Mouse (Mus musculus): ENCODE results near the gene Defb28. TPM values are rescaled to one million over a fixed set of nuclear protein-coding genes. Genes with fewer than 3 reads are reported as not detected.

Defb28 gene
- polyA plus RNA-seq, 1 experiment: not detected

DNA sequence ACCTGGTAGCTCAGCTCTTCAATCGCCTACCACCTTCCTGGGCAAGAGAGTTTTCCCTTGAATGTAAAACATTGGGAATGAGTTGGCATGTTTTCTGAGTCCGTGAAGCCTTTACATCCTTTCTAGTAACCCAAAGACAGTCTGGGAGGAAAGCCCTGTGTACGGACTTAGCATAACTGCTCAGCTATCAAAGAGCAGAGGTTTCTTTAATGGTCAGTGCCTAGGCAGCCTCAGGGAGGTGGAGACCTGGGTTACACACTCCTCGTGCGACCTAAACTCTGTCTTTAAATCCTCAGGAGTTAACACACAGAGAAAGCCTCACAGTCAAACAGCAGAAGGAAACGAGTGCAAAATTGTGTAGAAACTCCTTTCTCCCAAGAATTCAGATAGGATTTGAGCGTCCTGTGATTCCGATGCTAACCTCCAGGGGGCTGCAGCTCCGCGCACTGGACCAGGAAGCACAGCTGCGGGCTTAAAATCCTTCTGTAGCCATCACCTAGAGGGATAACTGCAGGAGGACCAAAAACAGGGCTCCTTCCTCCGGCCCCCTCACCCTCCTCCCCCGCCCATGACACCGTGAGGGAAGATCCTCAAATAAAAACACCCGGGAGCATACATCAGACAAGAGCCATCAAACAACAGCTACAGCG is 35.8 kb downstream of the Defb28 start:
- DNase-seq (ENCODE audit: extremely low spot score in 1 of 2, low spot score in 1 of 2): peak; percentile 20 to 85

DNA sequence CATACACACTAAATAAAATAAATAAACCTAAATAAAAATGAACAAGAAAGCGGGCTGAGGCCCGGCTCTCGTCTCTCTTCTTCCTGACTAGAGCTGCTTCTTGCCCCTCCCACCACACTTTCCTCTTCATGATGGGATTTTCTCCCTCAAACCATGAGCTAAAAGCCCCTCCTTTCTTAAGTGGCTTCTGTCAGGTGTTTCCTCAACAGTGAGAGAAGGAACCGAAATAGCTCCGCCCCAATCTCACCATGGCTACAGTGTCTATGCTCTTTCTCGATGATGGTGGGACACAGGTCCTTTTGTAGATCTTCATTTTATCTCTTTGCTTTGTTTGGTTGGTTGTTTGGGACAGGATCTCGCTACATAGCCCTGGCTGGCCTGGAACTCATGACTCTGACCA is 38.6 kb downstream of the Defb28 start:
- no peak for DNase-seq (ENCODE audit: extremely low spot score in 1 of 2, low spot score in 1 of 2)

DNA sequence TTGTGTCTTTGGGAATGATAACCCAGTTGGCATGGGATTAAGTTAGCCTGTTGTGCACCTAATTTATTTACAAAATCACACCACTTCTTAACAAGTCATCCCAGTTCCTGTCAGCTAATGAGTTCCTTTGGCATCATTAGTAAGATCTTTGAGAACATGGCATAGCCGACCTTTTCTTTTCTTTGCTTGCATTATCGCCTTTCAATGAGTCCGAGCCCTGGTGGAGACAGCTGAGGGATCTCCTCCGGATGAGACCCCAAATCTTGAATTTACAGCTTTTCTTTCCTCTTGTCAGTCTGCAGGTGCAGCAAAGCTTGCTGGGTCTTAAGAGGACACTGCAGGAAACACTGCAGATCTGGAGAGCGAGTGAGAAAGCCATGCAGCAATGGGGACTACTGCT is 51.0 kb downstream of the Defb28 start, which contains the start of gene Gm17416:
Gene Gm17416 (plus strand): TSS at position 301 of the 400 bp plus-strand sequence.
- no peak for DNase-seq (ENCODE audit: extremely low spot score in 1 of 2, low spot score in 1 of 2)

DNA sequence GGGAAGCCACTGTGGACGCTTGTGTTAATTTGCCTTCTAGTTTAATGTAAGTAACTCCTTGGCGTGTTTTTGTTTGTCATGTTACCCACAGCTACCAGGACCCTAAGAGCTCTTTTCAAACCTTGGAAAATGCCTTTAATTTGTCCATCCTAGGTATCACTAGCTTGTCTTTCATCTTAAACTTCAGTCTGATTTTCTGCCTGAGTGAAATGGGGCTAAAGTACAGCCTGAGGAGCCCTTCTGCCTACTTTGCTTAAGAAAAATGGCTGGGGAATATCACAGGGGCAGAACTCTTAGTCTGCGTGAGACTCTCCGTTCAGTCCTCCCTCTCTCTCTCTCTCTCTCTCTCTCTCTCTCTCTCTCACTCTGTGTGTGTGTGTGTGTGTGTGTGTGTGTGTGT is 51.8 kb downstream of the Defb28 start:
- DNase-seq (ENCODE audit: extremely low spot score in 1 of 2, low spot score in 1 of 2): no peak

DNA sequence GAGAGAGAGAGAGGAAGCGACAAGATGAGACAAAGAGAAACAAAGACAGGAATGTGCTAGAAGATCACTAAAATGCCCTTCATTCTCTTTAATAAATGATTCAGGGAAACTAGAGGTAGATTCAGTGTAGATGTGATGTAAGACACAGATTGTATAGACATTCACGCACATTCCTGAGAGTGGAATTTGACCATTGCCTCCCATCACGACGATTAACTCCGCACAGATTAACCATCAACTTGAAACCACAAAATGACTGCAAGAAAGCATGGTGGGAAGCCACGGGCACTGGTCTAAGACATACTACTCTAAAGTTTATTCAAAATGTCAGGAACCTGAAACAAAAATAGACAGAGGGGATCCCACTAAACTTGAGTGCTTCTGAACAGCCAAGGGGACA is 52.3 kb downstream of the Defb28 start:
- no peak for DNase-seq (ENCODE audit: extremely low spot score in 1 of 2, low spot score in 1 of 2)

Other genes starting within 250 kb of the Defb28 start
- 40.5 and 42.7 TPM in 2 replicates for gene Tbc1d20, start 224.4 kb upstream of the Defb28 start, polyA plus RNA-seq (2012; rRNA removed)
- gene Rbck1, start 185.6 kb upstream of the Defb28 start, polyA plus RNA-seq (2012; rRNA removed): 209 and 246 TPM in 2 replicates
- 0.48 and 0.52 TPM in 2 replicates for gene Trib3, start 174.2 kb upstream of the Defb28 start, polyA plus RNA-seq (2012; rRNA removed)
- 99.0 and 113 TPM in 2 replicates for gene Nrsn2, start 141.6 kb upstream of the Defb28 start, polyA plus RNA-seq (2012; rRNA removed)
- 22.7 and 23.4 TPM in 2 replicates for gene Sox12, start 120.2 kb upstream of the Defb28 start, polyA plus RNA-seq (2012; rRNA removed)
- gene Zcchc3, start 103.2 kb upstream of the Defb28 start, polyA plus RNA-seq (2012; rRNA removed): 9.2 and 9.7 TPM in 2 replicates
- gene 6820408C15Rik, start 102.7 kb upstream of the Defb28 start, polyA plus RNA-seq (2012; rRNA removed): 4.4 and 4.5 TPM in 2 replicates
- gene Defb23, start 53.6 kb upstream of the Defb28 start, polyA plus RNA-seq (2012; rRNA removed): not detected in 2 replicates
- gene Defb20, start 41.2 kb upstream of the Defb28 start, polyA plus RNA-seq (2012; rRNA removed): 0.20 TPM in 1 of 2 replicates, not detected in the other
- gene Defb22, start 28.1 kb upstream of the Defb28 start, polyA plus RNA-seq (2012; rRNA removed): not detected in 2 replicates
- gene Defb26, start 6.6 kb upstream of the Defb28 start, polyA plus RNA-seq (2012; rRNA removed): not detected in 2 replicates
- not detected in 2 replicates for gene Defb29, start 21.8 kb downstream of the Defb28 start, polyA plus RNA-seq (2012; rRNA removed)
- not detected in 2 replicates for gene Gm17416, start 51.1 kb downstream of the Defb28 start, polyA plus RNA-seq (2012; rRNA removed)
- gene Defb21, start 54.5 kb downstream of the Defb28 start, polyA plus RNA-seq (2012; rRNA removed): not detected in 2 replicates
- not detected in 2 replicates for gene Defb19, start 62.1 kb downstream of the Defb28 start, polyA plus RNA-seq (2012; rRNA removed)
- not detected in 2 replicates for gene Defb45, start 81.1 kb downstream of the Defb28 start, polyA plus RNA-seq (2012; rRNA removed)
- gene Defb36, start 86.1 kb downstream of the Defb28 start, polyA plus RNA-seq (2012; rRNA removed): not detected in 2 replicates
- not detected in 2 replicates for gene Defb25, start 104.8 kb downstream of the Defb28 start, polyA plus RNA-seq (2012; rRNA removed)
- gene Rem1, start 108.7 kb downstream of the Defb28 start, polyA plus RNA-seq (2012; rRNA removed): 0.59 and 0.72 TPM in 2 replicates
- gene H13, start 151.2 kb downstream of the Defb28 start, polyA plus RNA-seq (2012; rRNA removed): 82.4 and 82.7 TPM in 2 replicates
- gene Mcts2, start 168.8 kb downstream of the Defb28 start, polyA plus RNA-seq (2012; rRNA removed): 18.9 and 19.0 TPM in 2 replicates
- 81.5 and 93.8 TPM in 2 replicates for gene Id1, start 218.0 kb downstream of the Defb28 start, polyA plus RNA-seq (2012; rRNA removed)
- 6.9 and 7.6 TPM in 2 replicates for gene Cox4i2, start 235.9 kb downstream of the Defb28 start, polyA plus RNA-seq (2012; rRNA removed)

Measured in frontal cortex, adult 2 months (tissue).